Mouse (Mus musculus) MEL (cell line): ENCODE results near the gene Pip5k1b. TPM values are rescaled to one million over a fixed set of nuclear protein-coding genes. Genes with fewer than 3 reads are reported as not detected.
A peak's percentile ranks its signal among the peaks of the same experiment; 100 is the strongest.

ENCODE experiments used
- DNase-seq: peaks from one replicate; pipeline ENCODE4 v3.0.0; 2011; ENCODE audit warnings: low read depth, low spot score
- H3K27ac ChIP-seq: 2 replicates; pipeline ENCODE4 v1.5.1; 2012; ENCODE audit warnings: low read depth, mild to moderate bottlenecking, control low read depth, low read length, moderate library complexity; ENCODE audit not compliant: control insufficient read depth
- H3K27me3 ChIP-seq, 2 experiments: fragments of 150-350 bp in 1 of 2; sonication (generic) in 1 of 2; 2 replicates each; pipeline ENCODE4 v1.6.1; 2012; ENCODE audit warnings: low read length in 2 of 2, mild to moderate bottlenecking in 2 of 2, improper control_type of control experiment in 1 of 2, moderate library complexity in 1 of 2; ENCODE audit not compliant: insufficient read depth in 2 of 2, control insufficient read depth in 1 of 2
- H3K36me3 ChIP-seq, 2 experiments: 2 replicates each; pipeline ENCODE4 v1.6.1; 2012 to 2014; ENCODE audit warnings: low read length in 2 of 2, improper control_type of control experiment in 1 of 2, inconsistent platforms in 1 of 2, mild to moderate bottlenecking in 1 of 2; ENCODE audit not compliant: insufficient read depth in 2 of 2, control insufficient read depth in 1 of 2
- H3K4me1 ChIP-seq, 2 experiments: fragments of 150-350 bp in 1 of 2; sonication (generic) in 1 of 2; 2 replicates each; pipeline ENCODE4 v1.6.1; 2012; ENCODE audit warnings: low read length in 2 of 2, improper control_type of control experiment in 1 of 2, mild to moderate bottlenecking in 1 of 2; ENCODE audit not compliant: insufficient read depth in 2 of 2, control insufficient read depth in 1 of 2
- H3K4me3 ChIP-seq, 2 experiments: fragments of 150-350 bp in 1 of 2; sonication (generic) in 1 of 2; 2 replicates each; pipeline ENCODE4 v1.5.1; 2012; ENCODE audit warnings: low read depth in 2 of 2, low read length in 2 of 2, mild to moderate bottlenecking in 2 of 2, moderate library complexity in 2 of 2, control low read depth in 1 of 2, improper control_type of control experiment in 1 of 2; ENCODE audit not compliant: control insufficient read depth in 1 of 2, insufficient read depth in 1 of 2
- H3K79me2 ChIP-seq: 2 replicates; pipeline ENCODE4 v1.6.1; 2012; ENCODE audit warnings: mild to moderate bottlenecking, low read length, moderate library complexity; ENCODE audit not compliant: control insufficient read depth, poor library complexity, insufficient read depth
- H3K9ac ChIP-seq: 2 replicates; pipeline ENCODE4 v1.6.1; 2012; ENCODE audit warnings: low read depth, mild to moderate bottlenecking, control low read depth, low read length, moderate library complexity; ENCODE audit not compliant: control insufficient read depth, poor library complexity, severe bottlenecking
- H3K9me3 ChIP-seq: fragments of 150-350 bp; sonication (generic); replicated peaks from 2 replicates; pipeline ENCODE4 v1.6.1; 2012; ENCODE audit warnings: mild to moderate bottlenecking, low read length, improper control_type of control experiment, moderate library complexity; ENCODE audit not compliant: insufficient read depth
- BHLHE40 ChIP-seq: IDR thresholded peaks from 2 replicates; pipeline ENCODE4 v1.6.1; 2012; ENCODE audit warnings: low read depth, mild to moderate bottlenecking, inconsistent platforms, low read length, improper control_type of control experiment, borderline replicate concordance
- CHD1 ChIP-seq: IDR thresholded peaks from 2 replicates; pipeline ENCODE4 v1.6.1; 2012; ENCODE audit warnings: low read depth, mild to moderate bottlenecking, inconsistent platforms, low read length, improper control_type of control experiment
- CTCF ChIP-seq, 3 experiments: IDR thresholded peaks in 2 of 3; conservative IDR thresholded peaks in 1 of 3; 2 replicates each; pipeline ENCODE4 v1.5.1; 2011 to 2012; ENCODE audit warnings: low read length in 3 of 3, low read depth in 2 of 3, mild to moderate bottlenecking in 2 of 3, improper control_type of control experiment in 1 of 3, inconsistent platforms in 1 of 3, mixed read lengths in 1 of 3, moderate library complexity in 1 of 3; ENCODE audit not compliant: control insufficient read depth in 1 of 3, insufficient read depth in 1 of 3, poor library complexity in 1 of 3, severe bottlenecking in 1 of 3
- E2F4 ChIP-seq: IDR thresholded peaks from 2 replicates; pipeline ENCODE4 v1.6.1; 2011; ENCODE audit warnings: low read depth, low read length, improper control_type of control experiment, borderline replicate concordance
- ELF1 ChIP-seq: IDR thresholded peaks from 2 replicates; pipeline ENCODE4 v1.6.1; 2014; ENCODE audit warnings: low read depth, mild to moderate bottlenecking, inconsistent platforms, low read length, improper control_type of control experiment, moderate library complexity
- HCFC1 ChIP-seq: IDR thresholded peaks from 2 replicates; pipeline ENCODE4 v1.6.1; 2012; ENCODE audit warnings: low read depth, mild to moderate bottlenecking, inconsistent platforms, low read length, improper control_type of control experiment, moderate library complexity
- MAFK ChIP-seq: IDR thresholded peaks from 2 replicates; pipeline ENCODE4 v1.6.1; 2011; ENCODE audit warnings: low read depth, mild to moderate bottlenecking, low read length, improper control_type of control experiment, borderline replicate concordance
- MXI1 ChIP-seq: IDR thresholded peaks from 2 replicates; pipeline ENCODE4 v1.6.1; 2011; ENCODE audit warnings: mild to moderate bottlenecking, low read depth, low read length, improper control_type of control experiment
- MYB ChIP-seq: IDR thresholded peaks from 2 replicates; pipeline ENCODE4 v1.6.1; 2011; ENCODE audit warnings: mild to moderate bottlenecking, low read depth, low read length, improper control_type of control experiment
- NRF1 ChIP-seq: IDR thresholded peaks from 2 replicates; pipeline ENCODE4 v1.6.1; 2014; ENCODE audit warnings: low read depth, mild to moderate bottlenecking, inconsistent platforms, low read length, improper control_type of control experiment, moderate library complexity; ENCODE audit not compliant: poor library complexity, insufficient read depth, severe bottlenecking
- POLR2AphosphoS2 ChIP-seq: IDR thresholded peaks from 2 replicates; pipeline ENCODE4 v1.6.1; 2011; ENCODE audit warnings: low read length, improper control_type of control experiment
- RAD21 ChIP-seq: IDR thresholded peaks from 2 replicates; pipeline ENCODE4 v1.6.1; 2011; ENCODE audit warnings: mild to moderate bottlenecking, low read depth, low read length, improper control_type of control experiment
- SIN3A ChIP-seq: IDR thresholded peaks from 2 replicates; pipeline ENCODE4 v1.6.1; 2012; ENCODE audit warnings: low read length, improper control_type of control experiment, inconsistent platforms
- SMC3 ChIP-seq: IDR thresholded peaks from 2 replicates; pipeline ENCODE4 v1.6.1; 2011; ENCODE audit warnings: low read depth, low read length, improper control_type of control experiment
- USF1 ChIP-seq: IDR thresholded peaks from 2 replicates; pipeline ENCODE4 v1.6.1; 2014; ENCODE audit warnings: low read depth, mild to moderate bottlenecking, inconsistent platforms, low read length, improper control_type of control experiment, moderate library complexity
- ZC3H11A ChIP-seq: IDR thresholded peaks from 2 replicates; pipeline ENCODE4 v1.6.1; 2012; ENCODE audit warnings: low read depth, mild to moderate bottlenecking, inconsistent platforms, low read length, improper control_type of control experiment
- ZMIZ1 ChIP-seq: IDR thresholded peaks from 2 replicates; pipeline ENCODE4 v1.6.1; 2012; ENCODE audit warnings: low read depth, mild to moderate bottlenecking, inconsistent platforms, low read length, improper control_type of control experiment, moderate library complexity
- ZNF384 ChIP-seq: IDR thresholded peaks from 2 replicates; pipeline ENCODE4 v1.6.1; 2012; ENCODE audit warnings: low read depth, mild to moderate bottlenecking, inconsistent platforms, low read length, improper control_type of control experiment
- polyA plus RNA-seq, 2 experiments: library from polyadenylated mRNA; stranded (reverse) in 1 of 2; unstranded in 1 of 2; fragments of >175 nt in 1 of 2; fragments of >200 nt in 1 of 2; gene quantifications; 2 replicates each; pipeline versions ENCODE4 v1.2.1 to v1.2.4; 2012; ENCODE audit warnings: low replicate concordance in 2 of 2, low read depth in 1 of 2; ENCODE audit not compliant: insufficient read length in 2 of 2, insufficient read depth in 1 of 2, missing spikeins in 1 of 2
- total RNA-seq: library from RNA; depleted of rRNA; stranded (reverse); fragments of 300-350 nt; gene quantifications from 2 replicates; pipeline ENCODE4 v1.2.3, GENCODE M21; 2012

Gene Pip5k1b
- total and polyA plus RNA-seq, 3 experiments, result 3.4 to 10.0 TPM; not detected in 1

DNA sequence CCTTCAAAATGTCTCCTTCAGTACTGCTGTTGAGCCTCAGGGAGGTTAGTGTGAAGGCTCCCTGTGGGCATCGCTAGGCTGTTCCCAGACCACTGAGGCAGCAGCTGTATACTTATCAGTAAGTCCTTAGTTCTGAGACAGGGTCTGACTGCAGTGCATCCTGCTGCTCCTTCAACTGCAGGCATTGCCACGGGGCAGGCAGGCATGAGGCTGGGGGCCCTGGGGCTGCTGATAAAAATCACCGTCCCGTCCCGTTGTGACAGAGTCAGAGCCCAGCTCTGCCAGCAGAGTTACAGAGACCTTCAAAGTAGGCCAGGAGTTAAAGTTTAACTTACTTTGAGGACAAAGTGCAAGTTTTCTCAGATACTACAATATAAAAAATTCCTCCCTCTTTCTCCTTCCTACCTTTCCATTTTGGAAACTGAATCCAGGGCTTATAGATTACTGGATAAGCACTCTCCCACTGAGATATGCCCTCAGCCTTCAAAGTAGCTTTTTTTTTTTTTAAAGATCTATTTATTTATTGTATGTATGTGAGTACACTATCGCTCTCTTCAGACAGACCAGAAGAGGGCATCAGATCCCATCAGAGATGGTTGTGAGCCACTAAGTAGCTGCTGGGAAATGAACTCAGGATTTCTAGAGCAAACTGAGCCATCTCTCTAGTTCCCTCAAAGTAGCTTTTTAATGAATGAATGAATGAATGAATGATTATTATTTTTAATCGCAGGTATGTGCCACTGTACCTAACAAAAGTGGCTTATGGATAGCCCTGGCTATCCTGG, 289.4 kb downstream of the Pip5k1b start:
- DNase-seq, result peak; percentile 22
- H3K4me1 ChIP-seq, result no peaks in the 10 kb centered on the region
- H3K36me3 ChIP-seq, result peaks cover 0 to 2% of the 10 kb centered on the region in 2 experiments; a peak in 1 of 4 replicates
- no peaks in the 10 kb centered on the region for H3K27me3 ChIP-seq
- no peaks in the 10 kb centered on the region for H3K79me2 ChIP-seq
- TF ChIP-seq USF1 (no peak), MAFK (no peak), ZNF384 (no peak), CTCF (IDR thresholded peaks at IDR 0.05 in 2 of 3, conservative IDR thresholded peaks at IDR 0.05 in 1 of 3; ENCODE audit: control insufficient read depth in 1 of 3, insufficient read depth in 1 of 3, low read depth in 2 of 3, low read length in 3 of 3, poor library complexity in 1 of 3, severe bottlenecking in 1 of 3) (no peak; a peak in 1 of 6 replicates), BHLHE40 (no peak), MXI1 (no peak)
- no peak overlapping the region for H3K27ac ChIP-seq
- no peak overlapping the region for H3K4me3 ChIP-seq
- H3K9ac ChIP-seq, result no peak overlapping the region
- H3K9me3 ChIP-seq, result no peaks in the 10 kb centered on the region

DNA sequence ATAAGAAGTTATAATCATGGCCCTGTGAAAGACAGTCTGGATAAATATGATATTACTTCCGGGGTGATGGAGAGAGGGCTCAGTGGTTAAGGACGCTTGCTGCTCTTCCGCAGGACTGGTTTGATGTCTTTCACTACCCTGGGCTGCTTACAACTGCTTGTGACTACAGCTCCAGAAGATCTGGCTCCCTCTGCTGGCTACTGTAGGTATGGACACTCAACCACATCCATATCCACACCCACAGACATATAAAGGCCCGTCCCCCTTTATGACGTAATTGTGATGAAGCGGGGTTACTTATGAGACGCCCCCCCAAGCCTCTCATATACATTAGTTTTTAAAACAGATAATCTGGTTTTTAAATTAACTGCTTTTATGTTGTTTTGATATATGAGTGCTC, 290.7 kb downstream of the Pip5k1b start:
- Histone ChIP-seq H3K4me1 (no peaks in the 10 kb centered on the region), H3K9me3 (no peaks in the 10 kb centered on the region), H3K79me2 (no peaks in the 10 kb centered on the region), H3K36me3 (peaks cover 0 to 2% of the 10 kb centered on the region in 2 experiments; a peak in 1 of 4 replicates), H3K27ac (no peak overlapping the region), H3K4me3 (no peak overlapping the region), H3K27me3 (no peaks in the 10 kb centered on the region), H3K9ac (no peak overlapping the region)
- peak; percentile 86 for DNase-seq
- peak; percentile 71 for TF ChIP-seq SMC3
- peak; percentile 63 to 73 (median 69) for TF ChIP-seq CTCF (IDR thresholded peaks at IDR 0.05 in 2 of 3, conservative IDR thresholded peaks at IDR 0.05 in 1 of 3; ENCODE audit: control insufficient read depth in 1 of 3, insufficient read depth in 1 of 3, low read depth in 2 of 3, low read length in 3 of 3, poor library complexity in 1 of 3, severe bottlenecking in 1 of 3)
- no peak for TF ChIP-seq HCFC1
- peak; percentile 38 for TF ChIP-seq ZC3H11A
- peak; percentile 51 for TF ChIP-seq RAD21

DNA sequence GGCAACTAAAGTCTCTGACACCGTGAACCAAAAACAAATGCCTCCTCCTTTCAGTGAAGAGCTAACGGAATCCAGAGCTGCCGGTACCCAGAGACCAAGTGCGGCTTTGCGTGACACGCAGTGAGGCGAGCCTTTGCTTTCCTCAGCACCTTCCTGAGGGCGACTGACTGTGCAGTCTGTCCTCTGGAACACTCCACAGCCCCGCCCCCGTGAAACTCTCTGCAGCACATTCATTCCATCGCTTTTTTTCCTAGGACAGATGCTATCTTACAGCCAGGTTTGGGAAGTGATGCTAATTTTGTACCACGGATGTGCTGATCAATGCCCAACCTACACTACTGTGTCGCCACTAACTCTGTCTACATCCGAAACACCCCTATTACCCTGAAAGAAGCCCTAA, 292.9 kb downstream of the Pip5k1b start:
- H3K79me2 ChIP-seq, result no peaks in the 10 kb centered on the region
- H3K27me3 ChIP-seq, result no peaks in the 10 kb centered on the region
- no peak overlapping the region for H3K27ac ChIP-seq
- TF ChIP-seq POLR2AphosphoS2 (no peak), ZMIZ1 (no peak), MYB (no peak), CHD1 (no peak), ELF1 (no peak), SIN3A (no peak), MXI1 (no peak), MAFK (no peak), E2F4 (no peak), NRF1 (no peak), RAD21 (no peak)
- no peaks in the 10 kb centered on the region for H3K9me3 ChIP-seq
- DNase-seq, result no peak
- no peak overlapping the region for H3K9ac ChIP-seq
- peaks cover 4 to 14% of the 10 kb centered on the region in 2 experiments; a peak in 3 of 4 replicates for H3K4me1 ChIP-seq
- no peak overlapping the region for H3K4me3 ChIP-seq
- H3K36me3 ChIP-seq, result peaks cover 2 to 15% of the 10 kb centered on the region in 2 experiments; a peak in 3 of 4 replicates
